ENCODE assay signal across 22 mouse cellular contexts in genomic region chr17:27454396-27454795, GRCm38 (mm10).
"Had no signal": no experiment of that assay in that cellular context is flagged by ENCODE, and none has a peak within 500 bp of the region (broad histone marks: within the 10 kb centered on the region; RNA-seq: fewer than 3 reads in every experiment).

No protein-coding gene starts in this region.

- H3K4me1 ChIP-seq: limb, embryonic 10.5 days; limb, embryonic 13.5 days; liver, embryonic 12.5 days; liver, embryonic 15.5 days; lung, embryonic 15.5 days; midbrain, embryonic 12.5 days; midbrain, embryonic 15.5 days; neural tube, embryonic 13.5 days; stomach, embryonic 15.5 days had no signal

- H3K9ac ChIP-seq: limb, embryonic 13.5 days; liver, embryonic 12.5 days; liver, embryonic 15.5 days; lung, embryonic 15.5 days; midbrain, embryonic 12.5 days; midbrain, embryonic 15.5 days; neural tube, embryonic 13.5 days; stomach, embryonic 15.5 days had no signal

- H3K27ac ChIP-seq: kidney, postnatal 0 days; layer of hippocampus, adult 2 months; limb, embryonic 10.5 days; limb, embryonic 13.5 days; liver, embryonic 12.5 days; liver, embryonic 15.5 days; lung, embryonic 15.5 days; midbrain, embryonic 12.5 days; midbrain, embryonic 15.5 days; neural tube, embryonic 13.5 days; stomach, embryonic 15.5 days had no signal

- H3K4me2 ChIP-seq: limb, embryonic 13.5 days; liver, embryonic 12.5 days; liver, embryonic 15.5 days; lung, embryonic 15.5 days; midbrain, embryonic 12.5 days; midbrain, embryonic 15.5 days; neural tube, embryonic 13.5 days; stomach, embryonic 15.5 days had no signal

- H3K4me3 ChIP-seq: layer of hippocampus, adult 2 months; limb, embryonic 10.5 days; limb, embryonic 13.5 days; liver, embryonic 12.5 days; liver, embryonic 15.5 days; lung, embryonic 15.5 days; midbrain, embryonic 12.5 days; midbrain, embryonic 15.5 days; myocyte; neural tube, embryonic 13.5 days; stomach, embryonic 15.5 days had no signal

- H3K36me3 ChIP-seq: limb, embryonic 10.5 days; limb, embryonic 13.5 days; liver, embryonic 12.5 days; liver, embryonic 15.5 days; lung, embryonic 15.5 days; midbrain, embryonic 12.5 days; midbrain, embryonic 15.5 days; neural tube, embryonic 13.5 days; stomach, embryonic 15.5 days had no signal

- H3K27me3 ChIP-seq: limb, embryonic 13.5 days; liver, embryonic 15.5 days; lung, embryonic 15.5 days; midbrain, embryonic 15.5 days; neural tube, embryonic 13.5 days; stomach, embryonic 15.5 days had no signal

- DNase-seq: kidney, postnatal 25 days; layer of hippocampus, adult 9-11 months; liver; lung, adult 18-20 months; lung, postnatal 14 days; lung, postnatal 4 days; retina, postnatal 1 day; right cerebral cortex, postnatal 25 days; spleen, adult 18-20 months; thymus, postnatal 25 days had no signal

- H3K9me3 ChIP-seq: limb, embryonic 10.5 days; limb, embryonic 13.5 days; liver, embryonic 12.5 days; liver, embryonic 15.5 days; lung, embryonic 15.5 days; midbrain, embryonic 12.5 days; midbrain, embryonic 15.5 days; neural tube, embryonic 13.5 days; stomach, embryonic 15.5 days had no signal

- ATAC-seq: liver, embryonic 12.5 days; midbrain, embryonic 15.5 days had no signal
